Mouse (Mus musculus) megakaryocyte, embryonic 14.5 days (primary cell): ENCODE measurements around the gene Bcat1.

ENCODE experiments used
- FLI1 ChIP-seq: IDR thresholded peaks from 2 replicates; pipeline ENCODE4 v1.6.1; 2012; ENCODE audit warnings: low read length, inconsistent platforms, mixed read lengths
- GATA1 ChIP-seq: IDR thresholded peaks from 3 replicates; pipeline ENCODE4 v1.6.1; 2012; ENCODE audit warnings: mixed read lengths, low read length, inconsistent platforms, borderline replicate concordance

DNA sequence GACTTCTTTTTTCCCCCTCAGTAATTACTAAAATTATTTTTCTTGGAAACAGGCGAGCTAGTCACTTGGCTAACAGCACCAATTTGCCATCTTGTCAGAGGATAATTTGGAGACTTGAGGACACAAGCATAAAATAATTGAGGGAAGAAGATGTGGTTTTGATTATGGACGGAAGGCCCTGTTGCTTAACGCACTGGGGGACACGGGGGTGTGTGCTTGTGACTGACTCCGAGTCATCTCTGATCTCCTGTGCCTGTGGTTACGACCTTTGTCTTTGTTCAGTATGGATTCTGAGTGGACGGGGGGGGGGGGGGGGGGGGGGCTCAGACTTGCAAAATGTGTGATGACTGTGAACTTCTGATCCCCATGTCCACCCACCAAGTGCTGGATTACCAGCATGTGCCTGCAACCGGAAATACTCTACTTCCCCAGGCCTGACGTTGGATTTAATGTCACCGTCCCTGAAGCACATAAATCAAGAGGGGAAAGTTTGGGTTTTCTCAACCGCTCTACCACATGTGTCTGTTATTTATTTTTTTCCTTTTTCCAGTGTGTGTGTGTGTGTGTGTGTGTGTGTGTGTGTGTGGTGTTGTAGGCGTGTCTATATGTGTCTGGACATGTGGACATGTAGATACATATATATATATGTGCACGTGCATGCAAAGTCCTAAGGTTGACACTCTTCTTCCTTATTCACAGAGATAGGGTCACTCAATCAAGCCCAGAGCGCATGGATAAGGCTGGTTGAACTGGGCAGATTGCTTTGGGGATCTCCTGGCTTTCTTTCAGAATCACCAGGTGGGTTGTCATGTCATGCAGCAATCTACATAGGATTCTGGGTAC lies 73.7 kb downstream of the Bcat1 start:
- TF ChIP-seq GATA1 (no peak), FLI1 (no peak)
